Mouse (Mus musculus): Measurements from ENCODE around the gene Catsperz.

GRCm38 (mm10) chr19:6906199-6906598, 19.0 kb downstream of the Catsperz start:
- TF ChIP-seq ZC3H11A (IDR thresholded peaks at IDR 0.05; ENCODE audit: borderline replicate concordance, low read depth, low read length) = no peak
- no peak for TF ChIP-seq MAFK (IDR thresholded peaks at IDR 0.05; ENCODE audit: insufficient read depth, low read depth, low read length)

Measured in ES-E14 (cell line).